Mouse (Mus musculus): Measurements from ENCODE around the gene Fga. TPM values are rescaled to one million over a fixed set of nuclear protein-coding genes. Genes with fewer than 3 reads are reported as not detected.

Fga gene
- polyA plus RNA-seq, 1 experiment from 2014 or later, result 3.9 TPM

- WGBS, result 82% methylated on average over 10 of the region's 10 CpGs
- Histone ChIP-seq H3K36me3 (ENCODE audit: control insufficient read depth, insufficient read depth, low read length) (no peaks in the 10 kb centered on the region), H3K9me3 (ENCODE audit: control insufficient read depth, low read length) (no peaks in the 10 kb centered on the region), H3K4me3 (ENCODE audit: low read depth, low read length) (no peak overlapping the region), H3K4me1 (replicated peaks; ENCODE audit: control insufficient read depth, insufficient read depth) (no peaks in the 10 kb centered on the region), H3K27me3 (ENCODE audit: control insufficient read depth, insufficient read depth, low read length) (no peaks in the 10 kb centered on the region), H3K9ac (ENCODE audit: low read length) (no peak overlapping the region), H3K4me2 (replicated peaks; ENCODE audit: low read depth) (no peak overlapping the region), H3K27ac (replicated peaks) (no peak overlapping the region)
- no peak for TF ChIP-seq CTCF (IDR thresholded peaks at IDR 0.05; ENCODE audit: low read depth)
- TF ChIP-seq EP300 (optimal IDR thresholded peaks at IDR 0.05), result no peak
- no peak for DNase-seq (ENCODE audit: low spot score)
- no peak for ATAC-seq (ENCODE audit: low FRiP score, low TSS enrichment)
These were observed 11.9 kb upstream of the Fga start for GRCm38 (mm10) chr3:83013951-83014350.

GRCm38 (mm10) chr3:83016236-83016635 is 9.6 kb upstream of the Fga start:
- TF ChIP-seq CTCF (IDR thresholded peaks at IDR 0.05; ENCODE audit: low read depth) (no peak), EP300 (optimal IDR thresholded peaks at IDR 0.05) (no peak)

GRCm38 (mm10) chr3:83020387-83020786 is 5.5 kb upstream of the Fga start:
- no peaks in the 10 kb centered on the region for H3K4me1 ChIP-seq (replicated peaks; ENCODE audit: control insufficient read depth, insufficient read depth)
- no peaks in the 10 kb centered on the region for H3K9me3 ChIP-seq (ENCODE audit: control insufficient read depth, low read length)
- no peak overlapping the region for H3K9ac ChIP-seq (ENCODE audit: low read length)
- no peak overlapping the region for H3K4me3 ChIP-seq (ENCODE audit: low read depth, low read length)
- no peak for DNase-seq (ENCODE audit: low spot score)
- no peak overlapping the region for H3K27ac ChIP-seq (replicated peaks)
- H3K27me3 ChIP-seq (ENCODE audit: control insufficient read depth, insufficient read depth, low read length), result no peaks in the 10 kb centered on the region
- H3K36me3 ChIP-seq (ENCODE audit: control insufficient read depth, insufficient read depth, low read length), result no peaks in the 10 kb centered on the region
- TF ChIP-seq EP300 (optimal IDR thresholded peaks at IDR 0.05), result no peak
- no peak for TF ChIP-seq CTCF (IDR thresholded peaks at IDR 0.05; ENCODE audit: low read depth)
- H3K4me2 ChIP-seq (replicated peaks; ENCODE audit: low read depth), result no peak overlapping the region
- ATAC-seq (ENCODE audit: low FRiP score, low TSS enrichment), result no peak
- 67% methylated on average over 2 of the region's 2 CpGs for WGBS

More at GRCm38 (mm10) chr3:83016236-83016635, 9.6 kb upstream of the Fga start:
- Histone ChIP-seq H3K9me3 (ENCODE audit: control insufficient read depth, low read length) (no peaks in the 10 kb centered on the region), H3K4me3 (ENCODE audit: low read depth, low read length) (no peak overlapping the region), H3K36me3 (ENCODE audit: control insufficient read depth, insufficient read depth, low read length) (no peaks in the 10 kb centered on the region), H3K27me3 (ENCODE audit: control insufficient read depth, insufficient read depth, low read length) (no peaks in the 10 kb centered on the region), H3K4me1 (replicated peaks; ENCODE audit: control insufficient read depth, insufficient read depth) (no peaks in the 10 kb centered on the region), H3K4me2 (replicated peaks; ENCODE audit: low read depth) (no peak overlapping the region), H3K27ac (replicated peaks) (no peak overlapping the region), H3K9ac (ENCODE audit: low read length) (no peak overlapping the region)
- DNase-seq (ENCODE audit: low spot score) (no peak), ATAC-seq (ENCODE audit: low FRiP score, low TSS enrichment) (no peak)
- 70% methylated on average over 1 of the region's 1 CpGs for WGBS

GRCm38 (mm10) chr3:83021176-83021575 is 4.7 kb upstream of the Fga start:
- Histone ChIP-seq H3K9ac (ENCODE audit: low read length) (no peak overlapping the region), H3K27me3 (ENCODE audit: control insufficient read depth, insufficient read depth, low read length) (no peaks in the 10 kb centered on the region), H3K4me2 (replicated peaks; ENCODE audit: low read depth) (no peak overlapping the region), H3K36me3 (ENCODE audit: control insufficient read depth, insufficient read depth, low read length) (no peaks in the 10 kb centered on the region), H3K9me3 (ENCODE audit: control insufficient read depth, low read length) (no peaks in the 10 kb centered on the region), H3K27ac (replicated peaks) (no peak overlapping the region), H3K4me1 (replicated peaks; ENCODE audit: control insufficient read depth, insufficient read depth) (no peaks in the 10 kb centered on the region), H3K4me3 (ENCODE audit: low read depth, low read length) (no peak overlapping the region)
- TF ChIP-seq CTCF (IDR thresholded peaks at IDR 0.05; ENCODE audit: low read depth) (no peak), EP300 (optimal IDR thresholded peaks at IDR 0.05) (no peak)
- no peak for DNase-seq (ENCODE audit: low spot score)
- 81% methylated on average over 5 of the region's 5 CpGs for WGBS
- ATAC-seq (ENCODE audit: low FRiP score, low TSS enrichment), result no peak

GRCm38 (mm10) chr3:83025036-83025435 is 840 bp upstream of the Fga start:
- no peak for DNase-seq (ENCODE audit: low spot score)
- Histone ChIP-seq H3K4me3 (ENCODE audit: low read depth, low read length) (no peak overlapping the region), H3K9ac (ENCODE audit: low read length) (no peak overlapping the region), H3K4me1 (replicated peaks; ENCODE audit: control insufficient read depth, insufficient read depth) (no peaks in the 10 kb centered on the region), H3K27me3 (ENCODE audit: control insufficient read depth, insufficient read depth, low read length) (no peaks in the 10 kb centered on the region), H3K27ac (replicated peaks) (no peak overlapping the region), H3K9me3 (ENCODE audit: control insufficient read depth, low read length) (no peaks in the 10 kb centered on the region), H3K4me2 (replicated peaks; ENCODE audit: low read depth) (no peak overlapping the region), H3K36me3 (ENCODE audit: control insufficient read depth, insufficient read depth, low read length) (no peaks in the 10 kb centered on the region)
- ATAC-seq (ENCODE audit: low FRiP score, low TSS enrichment), result no peak
- 84% methylated on average over 6 of the region's 6 CpGs for WGBS
- TF ChIP-seq CTCF (IDR thresholded peaks at IDR 0.05; ENCODE audit: low read depth) (no peak), EP300 (optimal IDR thresholded peaks at IDR 0.05) (no peak)

GRCm38 (mm10) chr3:83027546-83028251 is 1.8 kb downstream of the Fga start:
- no peak overlapping the region for H3K27ac ChIP-seq (replicated peaks)
- TF ChIP-seq CTCF (IDR thresholded peaks at IDR 0.05; ENCODE audit: low read depth), result no peak
- 88% methylated on average over 9 of the region's 9 CpGs for WGBS
- no peaks in the 10 kb centered on the region for H3K27me3 ChIP-seq (ENCODE audit: control insufficient read depth, insufficient read depth, low read length)
- no peaks in the 10 kb centered on the region for H3K36me3 ChIP-seq (ENCODE audit: control insufficient read depth, insufficient read depth, low read length)
- no peak overlapping the region for H3K9ac ChIP-seq (ENCODE audit: low read length)
- no peak overlapping the region for H3K4me2 ChIP-seq (replicated peaks; ENCODE audit: low read depth)
- no peaks in the 10 kb centered on the region for H3K9me3 ChIP-seq (ENCODE audit: control insufficient read depth, low read length)
- ATAC-seq (ENCODE audit: low FRiP score, low TSS enrichment), result no peak
- no peak for DNase-seq (ENCODE audit: low spot score)
- no peak overlapping the region for H3K4me3 ChIP-seq (ENCODE audit: low read depth, low read length)
- H3K4me1 ChIP-seq (replicated peaks; ENCODE audit: control insufficient read depth, insufficient read depth), result no peaks in the 10 kb centered on the region
